Mouse (Mus musculus) adrenal gland, postnatal 25 days (tissue): Measurements from ENCODE around the gene Phactr4. TPM values are rescaled to one million over a fixed set of nuclear protein-coding genes. Genes with fewer than 3 reads are reported as not detected.
"Not testable (repeated sequence)": the region's sequence is repeated elsewhere in the genome, so short reads cannot be mapped to it uniquely, and the experiment has no call there.

Experiments used
- DNase-seq: peaks from one replicate; pipeline ENCODE4 v3.0.0; 2021; ENCODE audit warnings: mixed read lengths
- long read RNA-seq: library from polyadenylated mRNA; stranded (forward); transcript quantifications from one replicate; pipeline ENCODE4 v2.0.0, GENCODE M21; 2021
- total RNA-seq: library from RNA; stranded (reverse); gene quantifications from 2 replicates; pipeline ENCODE4 v1.2.3, GENCODE M21; 2021

Phactr4 gene
- total RNA-seq, result 60.0 and 69.8 TPM in 2 replicates
- long read RNA-seq, partial matches to known transcripts, result 3 of 16 reads
- long read RNA-seq, other reads (novel, unspliced or antisense), result 13 of 16 reads

GRCm38 (mm10) chr4:132421923-132422782, at the start of gene Phactr4:
TSS of gene Phactr4 (minus strand) at chr4:132422489.
- peak; percentile 97 for DNase-seq

DNA sequence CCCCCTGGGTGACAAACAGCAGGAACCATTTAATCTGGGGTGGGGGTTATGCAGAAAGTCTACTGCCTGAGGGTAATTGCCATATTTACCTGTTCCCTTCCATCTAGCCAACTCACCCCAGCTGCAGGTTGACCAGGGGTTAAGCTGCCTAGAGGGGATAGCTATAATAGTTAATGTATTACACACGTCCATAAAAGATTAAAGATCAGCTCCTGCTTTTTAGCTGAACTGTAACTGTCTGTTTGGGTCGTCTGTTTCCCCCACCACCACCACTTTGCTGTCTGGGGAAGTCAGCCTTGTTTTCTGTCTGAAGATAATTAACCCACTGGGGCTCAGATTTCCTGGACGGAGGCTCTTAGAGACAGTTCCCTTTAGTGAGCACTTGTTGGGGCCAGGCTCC, 47.6 kb upstream of the Phactr4 start:
- DNase-seq, result no peak

GRCm38 (mm10) chr4:132464255-132464613, 41.9 kb upstream of the Phactr4 start:
- DNase-seq, result no peak

- peak; percentile 92 for DNase-seq
These were observed 41.4 kb upstream of the Phactr4 start, which contains the start of gene Med18 for GRCm38 (mm10) chr4:132463430-132464254. TSS of gene Med18 (minus strand) at chr4:132463921.

GRCm38 (mm10) chr4:132462836-132463235, 40.5 kb upstream of the Phactr4 start:
- DNase-seq, result no peak

DNA sequence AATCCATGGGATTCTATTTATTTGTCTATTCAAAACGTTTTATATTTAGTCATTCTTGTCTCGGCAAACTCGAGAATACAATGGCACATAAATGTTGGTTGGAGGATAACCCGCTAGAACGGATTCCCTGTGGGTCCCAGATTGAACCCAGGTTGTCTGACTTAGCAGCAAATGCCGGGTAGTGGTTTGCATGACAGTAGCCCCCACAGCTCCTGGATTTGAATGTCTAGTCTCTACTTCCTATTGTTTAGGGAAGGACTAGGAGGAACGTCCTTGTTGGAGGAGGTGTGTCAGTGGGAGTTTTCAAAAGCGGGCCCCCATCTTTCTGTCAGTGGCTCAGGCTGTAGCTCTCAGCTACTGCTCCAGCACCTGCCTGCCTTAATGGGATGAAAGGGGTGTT, 37.9 kb upstream of the Phactr4 start:
- DNase-seq, result no peak

GRCm38 (mm10) chr4:132455561-132455960, 33.3 kb upstream of the Phactr4 start:
- no peak for DNase-seq

DNA sequence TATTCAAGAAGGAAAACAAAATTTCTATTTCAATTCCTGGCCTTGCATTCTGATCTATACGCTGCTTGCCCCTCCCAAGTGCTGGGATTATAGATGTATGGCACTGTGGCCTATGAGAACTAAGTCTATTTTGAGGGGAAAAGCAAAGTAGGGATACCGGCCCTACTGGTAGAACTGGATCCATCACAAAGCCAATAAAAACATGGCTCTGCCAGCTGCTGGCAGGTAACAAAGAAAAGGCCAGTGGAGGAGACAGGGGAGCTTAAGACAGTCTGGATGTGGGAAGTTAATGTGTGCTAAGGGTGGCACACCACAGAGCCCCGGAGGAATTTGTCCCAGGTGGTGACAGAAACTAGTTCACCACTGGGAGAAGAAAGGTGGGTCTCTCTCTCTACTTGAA, 32.9 kb upstream of the Phactr4 start:
- no peak for DNase-seq

- no peak for DNase-seq
These were observed 31.9 kb upstream of the Phactr4 start for GRCm38 (mm10) chr4:132454216-132454615.

GRCm38 (mm10) chr4:132449778-132450177, 27.5 kb upstream of the Phactr4 start:
- no peak for DNase-seq

- DNase-seq, result peak; percentile 40
These were observed 23.8 kb upstream of the Phactr4 start for GRCm38 (mm10) chr4:132446105-132446504.

DNA sequence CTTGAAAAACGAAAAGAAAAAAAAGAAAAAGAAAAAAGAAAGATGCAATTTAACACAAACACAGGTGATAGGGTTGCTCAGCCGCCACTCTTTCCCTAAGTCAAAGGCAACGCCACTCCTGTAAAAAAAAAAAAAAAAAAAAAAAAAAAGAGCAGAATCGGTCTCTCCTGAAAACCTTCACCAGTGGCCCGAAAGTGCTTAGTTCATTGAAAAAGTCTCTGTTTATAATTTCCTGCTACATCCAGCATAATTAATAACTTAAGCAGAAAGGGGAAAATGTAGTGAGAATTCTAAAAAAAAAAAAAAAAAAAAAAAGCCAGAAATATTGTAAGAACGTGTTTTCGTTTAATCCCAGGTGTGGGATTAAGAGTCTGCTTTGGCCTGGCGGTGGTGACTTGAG, 22.2 kb upstream of the Phactr4 start:
- no peak for DNase-seq

DNA sequence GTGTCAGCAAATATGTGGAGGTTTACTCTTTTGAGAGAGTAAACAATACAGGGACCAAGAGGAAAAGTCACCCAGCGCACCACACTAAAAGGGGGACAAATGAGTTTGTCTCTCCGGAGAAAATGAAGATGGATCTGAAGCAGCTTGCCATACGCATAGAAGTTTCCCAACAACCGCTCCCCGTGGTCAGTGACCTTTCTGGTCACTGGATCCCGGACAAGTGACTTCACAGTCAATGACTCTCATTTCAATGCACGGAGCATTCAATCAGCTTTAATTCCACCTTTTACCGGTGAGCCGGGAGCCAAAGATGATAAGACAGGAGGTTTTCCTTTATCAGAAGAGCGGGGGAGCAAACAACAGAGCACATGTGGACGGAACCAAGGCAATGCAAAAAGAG, 15.6 kb upstream of the Phactr4 start:
- DNase-seq, result no peak

DNA sequence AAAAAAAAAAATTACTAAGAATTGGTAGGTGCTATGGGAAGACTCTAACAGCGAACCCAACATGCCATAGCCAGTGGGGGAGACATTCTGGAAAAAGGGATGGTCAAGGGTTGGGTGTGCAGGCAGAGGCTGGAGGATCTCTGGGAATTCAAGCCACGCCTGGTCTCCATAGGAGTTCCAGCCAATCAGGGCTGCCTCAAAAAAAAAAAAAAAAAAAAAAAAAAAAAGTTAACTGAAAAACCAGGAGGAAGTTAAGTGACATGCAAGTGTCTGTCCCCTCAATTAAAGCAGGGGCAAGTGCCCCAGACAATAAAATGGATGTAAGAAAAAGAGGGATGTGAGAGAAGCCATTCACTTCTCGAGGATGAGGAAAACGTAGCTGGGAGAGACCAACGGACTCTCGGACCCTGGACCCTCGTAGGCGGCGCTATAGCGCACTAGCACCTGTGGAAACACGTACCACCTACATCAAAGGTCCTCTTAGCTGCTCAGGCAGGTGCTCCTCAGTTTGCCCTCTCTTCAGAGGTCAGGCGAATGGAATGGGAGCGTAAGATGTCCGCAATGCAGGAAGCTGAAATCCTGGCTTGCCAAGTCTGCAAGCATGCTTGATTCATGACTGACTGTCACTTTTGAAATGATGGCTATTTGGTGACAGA, 10.6 kb upstream of the Phactr4 start:
- DNase-seq, result no peak

DNA sequence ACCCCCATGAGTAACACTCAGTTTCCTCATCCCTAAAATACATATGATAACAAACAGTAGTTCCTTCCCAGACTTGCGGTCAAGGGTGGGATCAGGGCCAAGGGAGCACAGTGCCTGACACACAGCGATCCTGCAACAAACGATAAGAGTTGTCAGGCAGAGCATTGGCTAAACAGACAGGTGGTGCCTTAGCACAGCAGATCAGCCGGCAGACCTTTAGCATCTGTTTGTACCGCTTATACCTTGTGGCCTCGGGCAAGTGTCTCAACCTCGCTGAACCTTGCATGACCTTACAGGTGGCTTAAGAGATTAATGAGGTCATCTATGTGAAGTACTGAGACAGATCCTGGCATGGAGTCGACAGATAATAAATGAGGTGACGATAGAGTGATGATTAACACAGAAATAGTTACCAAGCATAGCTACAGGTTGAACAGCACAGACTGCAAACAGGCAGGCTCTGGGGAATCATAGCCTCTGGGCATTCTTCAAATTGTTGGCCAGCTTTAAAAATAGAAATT, 5.8 kb upstream of the Phactr4 start:
- no peak for DNase-seq

- no peak for DNase-seq
These were observed 5.2 kb upstream of the Phactr4 start for GRCm38 (mm10) chr4:132427493-132427892.

GRCm38 (mm10) chr4:132426021-132426420, 3.7 kb upstream of the Phactr4 start:
- DNase-seq, result no peak

DNA sequence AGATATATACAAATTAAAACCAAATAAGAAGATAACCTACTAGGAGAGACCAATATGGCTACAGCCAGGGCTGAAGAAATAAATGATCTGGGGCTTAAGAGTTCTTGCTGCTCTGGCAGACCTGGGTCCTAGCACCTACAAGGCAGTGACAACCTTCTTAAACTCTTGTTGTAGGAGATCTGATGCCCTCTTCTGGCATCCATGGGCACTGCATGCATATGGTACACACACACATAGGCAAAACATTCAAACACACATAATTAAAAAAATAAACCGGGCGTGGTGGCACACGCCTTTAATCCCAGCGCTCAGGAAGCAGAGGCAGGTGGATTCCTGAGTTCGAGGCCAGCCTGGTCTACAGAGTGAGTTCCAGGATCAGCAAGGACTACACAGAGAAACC, 2.5 kb upstream of the Phactr4 start:
- DNase-seq, result no peak

DNA sequence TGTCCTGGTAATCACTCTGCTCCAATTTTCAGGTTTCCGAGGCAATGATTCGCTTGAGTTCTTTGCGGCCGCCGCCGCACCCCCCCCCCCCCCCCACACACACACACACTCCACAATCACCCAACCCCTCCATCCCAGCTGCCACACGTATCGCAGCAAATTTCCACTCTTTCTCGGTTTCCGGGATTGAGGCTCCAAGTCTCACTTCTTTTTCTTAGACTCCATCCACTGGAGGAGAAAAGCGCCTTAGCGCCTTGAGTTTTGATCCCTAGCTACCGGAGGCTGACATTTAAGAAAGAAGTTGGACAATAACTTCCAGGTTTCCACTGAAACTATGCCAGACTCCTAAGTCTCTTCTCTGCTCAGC, 750 bp downstream of the Phactr4 start:
- DNase-seq, result peak; percentile 6

DNA sequence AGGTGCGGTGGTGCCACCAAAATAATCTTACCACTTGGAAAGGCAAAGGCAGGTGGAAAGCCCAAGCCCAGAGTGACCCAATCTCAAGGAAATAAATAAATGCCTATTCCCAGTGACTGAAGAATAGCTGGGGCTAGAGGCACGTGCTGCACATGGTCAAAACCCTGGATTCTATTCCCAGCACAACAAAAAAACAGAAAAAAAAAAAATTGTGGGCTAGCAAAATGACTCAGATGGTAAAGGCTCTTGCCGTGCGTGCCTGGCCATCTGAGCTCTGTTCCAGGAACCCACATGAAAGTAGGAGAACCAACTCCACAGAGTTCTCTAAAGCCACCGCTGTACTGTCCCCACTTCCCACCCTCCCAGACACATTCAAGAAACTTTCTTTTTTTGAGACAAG, 1.8 kb downstream of the Phactr4 start:
- DNase-seq, result no peak

GRCm38 (mm10) chr4:132415966-132416365, 6.3 kb downstream of the Phactr4 start:
- no peak for DNase-seq

DNA sequence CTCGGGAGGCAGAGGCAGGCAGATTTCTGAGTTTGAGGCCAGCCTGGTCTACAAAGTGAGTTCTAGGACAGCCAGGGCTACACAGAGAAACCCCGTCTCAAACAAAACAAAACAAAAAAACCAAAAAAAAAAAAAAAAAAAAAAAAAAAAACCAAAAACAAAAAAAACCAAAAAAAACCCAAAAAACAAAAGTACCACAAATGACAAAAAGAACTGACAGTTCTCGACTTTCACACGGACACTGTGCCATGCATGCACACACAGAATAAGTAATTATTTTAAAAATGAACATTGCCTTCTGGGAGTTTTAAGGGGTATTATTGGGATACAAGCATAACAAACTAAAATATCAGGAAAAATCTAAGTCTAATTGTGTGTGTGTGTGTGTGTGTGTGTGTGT, 9.0 kb downstream of the Phactr4 start:
- not testable (repeated sequence) for DNase-seq
